Mouse (Mus musculus): ENCODE measurements around the gene Rftn1. TPM values are rescaled to one million over a fixed set of nuclear protein-coding genes. Genes with fewer than 3 reads are reported as not detected.

Gene Rftn1
- polyA plus RNA-seq, 1 experiment from 2014 or later: 14.7 TPM

Other genes with a start within 250 kb of the Rftn1 start
- 0.12 and 0.27 TPM in 2 replicates for gene Dazl, start 103.0 kb upstream of the Rftn1 start, polyA plus RNA-seq (2015; fragmentation: Nextera tagmentation; extraction: Ambion mirVana)